Comparison of ENCODE assay signal across 10 mouse cellular contexts in the genomic region with DNA sequence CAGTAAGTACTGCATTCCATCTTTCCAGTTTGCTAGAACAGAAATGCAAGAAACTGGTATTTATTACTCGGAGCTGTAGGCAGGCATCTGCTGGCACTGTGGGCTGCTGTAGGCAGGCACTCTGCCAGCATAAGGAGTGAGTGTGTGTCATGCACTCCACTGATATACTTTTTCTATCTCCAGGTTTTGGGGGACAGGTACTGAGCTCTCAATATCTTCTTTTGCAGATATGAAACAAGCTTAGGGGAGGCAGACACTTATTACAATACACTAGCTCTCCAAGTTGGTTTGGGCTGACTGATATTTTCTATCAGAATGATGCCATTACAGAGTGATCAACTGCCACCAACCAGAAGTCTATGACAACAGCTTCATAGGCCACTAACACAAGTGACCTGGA. TPM values are rescaled to one million over a fixed set of nuclear protein-coding genes. Genes with fewer than 3 reads are reported as not detected.
DNase-seq lines count a peak whose midpoint lies in the region; ATAC-seq and TF ChIP-seq lines count a peak whose summit lies in the region.
"Had no signal": no experiment of that assay in that cellular context is flagged by ENCODE, and none has a peak within 500 bp of the region (broad histone marks: within the 10 kb centered on the region; RNA-seq: fewer than 3 reads in every experiment).

No protein-coding gene starts in this region.

- no peak for TF ChIP-seq CTCF in layer of hippocampus, adult 2 months (conservative IDR thresholded peaks at IDR 0.05)

- no peak overlapping the region for H3K4me3 ChIP-seq in layer of hippocampus, adult 2 months

- peak; percentile 41 to 57 for DNase-seq in layer of hippocampus, adult 2 months (ENCODE audit: low spot score in 2 of 2)
- DNase-seq in layer of hippocampus, postnatal 14 days (ENCODE audit: low spot score in 2 of 2), result no peak
- DNase-seq in c-Kit-positive CD71-positive TER-119-negative erythroid progenitor cells, embryonic 14.5 days (ENCODE audit: low read depth), result peak; percentile 72
- no peak for DNase-seq in kidney, adult 11 months
- no peak for DNase-seq in gastrocnemius, postnatal 25 days
- DNase-seq in heart, postnatal 25 days (ENCODE audit: low spot score), result no peak
- DNase-seq: kidney, postnatal 25 days; lung, embryonic 14.5 days had no signal

- H3K27ac ChIP-seq in layer of hippocampus, adult 2 months, result peak overlapping the region; percentile 33

- intact Hi-C loops in heart, postnatal 25 days (cut with DNase I), result no loop called here

- peak; percentile 86 for ATAC-seq in erythroid progenitor cell, adult 5-6 weeks (replicated peaks; ENCODE audit: low FRiP score, poor library complexity, severe bottlenecking)
- ATAC-seq in megakaryocyte progenitor cell, adult 5-6 weeks (replicated peaks; ENCODE audit: poor library complexity), result peak; percentile 78

RNA-seq across cellular contexts. Expression of gene Tapt1, which starts 23.0 kb away (rescaled TPM):
- 10 to 100 TPM; 41.3 to 50.2 TPM for total RNA-seq in layer of hippocampus, adult 2 months (2021)
- total RNA-seq in layer of hippocampus, postnatal 14 days (2021), result 10 to 100 TPM; 41.2 to 41.9 TPM
- 200 and 222 TPM in 2 replicates for total RNA-seq in erythroid progenitor cell, adult 5-6 weeks (2015; ENCODE audit: low replicate concordance)
- total RNA-seq in erythroid progenitor cell, adult 5-6 weeks (2017; ENCODE audit: low replicate concordance), result 235 and 267 TPM in 2 replicates
- total RNA-seq in megakaryocyte progenitor cell, adult 5-6 weeks (2015), result 60.7 and 72.6 TPM in 2 replicates
- total RNA-seq in megakaryocyte progenitor cell, adult 5-6 weeks (2017), result 68.6 and 75.2 TPM in 2 replicates
- total RNA-seq in gastrocnemius, postnatal 25 days (2021), result 10 to 100 TPM; 29.9 to 33.9 TPM
- 10 to 100 TPM; 19.7 to 19.9 TPM for total RNA-seq in heart, postnatal 25 days (2021)

Comparison
In these comparisons a context has a peak if more than half of its experiments do, and no peak if none do; other contexts are left out.
1. DNase-seq: peak in layer of hippocampus, adult 2 months (2 of 2) and c-Kit-positive CD71-positive TER-119-negative erythroid progenitor cells, embryonic 14.5 days (single experiment); none in layer of hippocampus, postnatal 14 days (0 of 2), kidney, adult 11 months (single experiment), gastrocnemius, postnatal 25 days (single experiment) and heart, postnatal 25 days (single experiment).